In genomic region chr13:37081506-37082241, GRCm38 (mm10) we compare ENCODE assay signal across 13 mouse cellular contexts. TPM values are rescaled to one million over a fixed set of nuclear protein-coding genes. Genes with fewer than 3 reads are reported as not detected.
DNase-seq lines count a peak whose midpoint lies in the region; ATAC-seq lines count a peak whose summit lies in the region.
"Had no signal": no experiment of that assay in that cellular context is flagged by ENCODE, and none has a peak within 500 bp of the region (broad histone marks: within the 10 kb centered on the region; RNA-seq: fewer than 3 reads in every experiment).

No protein-coding gene starts in this region.

- DNase-seq in heart, postnatal 25 days (ENCODE audit: low spot score) = no peak
- peak; percentile 43 for DNase-seq in brain, adult 2 months (ENCODE audit: low read depth, low spot score)
- DNase-seq in left cerebral cortex, postnatal 14 days (ENCODE audit: low spot score in 2 of 2) = peak; percentile 27 to 58
- no peak for DNase-seq in lung, postnatal 36 days
- DNase-seq in adrenal gland, adult (ENCODE audit: inconsistent age in 2 of 2, low spot score in 1 of 2) = no peak
- DNase-seq: gastrocnemius, postnatal 25 days; heart, postnatal 14 days; kidney, postnatal 10 days; thymus, postnatal 14 days had no signal

- intact Hi-C loops in heart, postnatal 25 days (cut with DNase I) = no loop called here
- intact Hi-C loops in left cerebral cortex, postnatal 14 days (cut with DNase I) = no loop called here

- H3K9me3 ChIP-seq in heart, embryonic 13.5 days = no peaks in the 10 kb centered on the region
- H3K9me3 ChIP-seq: liver, embryonic 12.5 days had no signal

- H3K27ac ChIP-seq in heart, embryonic 13.5 days (replicated peaks) = no peak overlapping the region
- H3K27ac ChIP-seq: liver, embryonic 12.5 days had no signal

- H3K9ac ChIP-seq in heart, embryonic 13.5 days = no peak overlapping the region
- H3K9ac ChIP-seq: liver, embryonic 12.5 days had no signal

- H3K36me3 ChIP-seq in heart, embryonic 13.5 days = no peaks in the 10 kb centered on the region
- H3K36me3 ChIP-seq: liver, embryonic 12.5 days had no signal

- WGBS in heart, embryonic 13.5 days = 54% methylated on average over 13 of the region's 13 CpGs

- no peaks in the 10 kb centered on the region for H3K27me3 ChIP-seq in heart, embryonic 13.5 days (replicated peaks)
- H3K27me3 ChIP-seq: liver, embryonic 12.5 days had no signal

- ATAC-seq in heart, embryonic 13.5 days (ENCODE audit: extremely low read depth, insufficient number of reproducible peaks, low FRiP score, low TSS enrichment) = no peak
- ATAC-seq in common myeloid progenitor, adult 5-6 weeks (replicated peaks; ENCODE audit: low read depth, poor library complexity, severe bottlenecking) = 0 out of 2 replicates have a peak, but pooled peaks have one; percentile 29
- ATAC-seq in activated CD4-positive, CD25-positive, alpha-beta regulatory T cell, adult 4 months = no peak
- ATAC-seq: liver, embryonic 12.5 days had no signal

- H3K4me1 ChIP-seq in heart, embryonic 13.5 days = no peaks in the 10 kb centered on the region
- H3K4me1 ChIP-seq: liver, embryonic 12.5 days had no signal

- no peak overlapping the region for H3K4me3 ChIP-seq in heart, embryonic 13.5 days
- H3K4me3 ChIP-seq: liver, embryonic 12.5 days had no signal

- peak overlapping the region; percentile 18; the same call in 1 of the 2 replicates for H3K4me2 ChIP-seq in heart, embryonic 13.5 days
- H3K4me2 ChIP-seq: liver, embryonic 12.5 days had no signal

RNA-seq across cellular contexts. Expression of gene F13a1, which starts 31.6 kb away (rescaled TPM):
- 6.2 and 10.5 TPM in 2 replicates for polyA plus RNA-seq in heart, embryonic 13.5 days (2015; fragmentation: Nextera tagmentation; extraction: Ambion mirVana)
- total RNA-seq in heart, postnatal 25 days (2021) = 10 to 100 TPM; 29.2 to 32.6 TPM
- total RNA-seq in common myeloid progenitor, adult 5-6 weeks (2017) = 107 and 112 TPM in 2 replicates
- 1 to 10 TPM; 3.7 to 4.9 TPM for total RNA-seq in left cerebral cortex, postnatal 14 days (2021)
- polyA plus RNA-seq in activated CD4-positive, CD25-positive, alpha-beta regulatory T cell, adult 4 months (2017; shearing (Covaris generic)) = under 1 TPM; 0.24 to 0.53 TPM

Comparison
In these comparisons a context has a peak if more than half of its experiments do, and no peak if none do; other contexts are left out.
1. DNase-seq: peak in brain, adult 2 months (single experiment) and left cerebral cortex, postnatal 14 days (2 of 2); none in heart, postnatal 25 days (single experiment), lung, postnatal 36 days (single experiment) and adrenal gland, adult (0 of 2).
2. RNA of gene F13a1, which starts 31.6 kb away (total RNA-seq): 107 to 112 TPM in common myeloid progenitor, adult 5-6 weeks and 29.2 to 32.6 TPM in heart, postnatal 25 days; 3.7 to 4.9 TPM in left cerebral cortex, postnatal 14 days; every median in the first group is over 4 times any median in the second.